Mouse (Mus musculus): Measurements from ENCODE around the gene Adamtsl4. TPM values are rescaled to one million over a fixed set of nuclear protein-coding genes. Genes with fewer than 3 reads are reported as not detected.

The Adamtsl4 gene
- total RNA-seq (2021) = under 1 TPM; 0.69 to 0.94 TPM
- long read RNA-seq = 0 reads

GRCm38 (mm10) chr3:95687524-95688421 is at the start of gene Adamtsl4:
TSS of gene Adamtsl4 (minus strand) at chr3:95687917.
- DNase-seq (ENCODE audit: low spot score in 2 of 2) = peak; percentile 48 to 61

GRCm38 (mm10) chr3:95735071-95735670 is 47.5 kb upstream of the Adamtsl4 start:
- no peak for DNase-seq (ENCODE audit: low spot score in 2 of 2)

- no peak for DNase-seq (ENCODE audit: low spot score in 2 of 2)
Measured at GRCm38 (mm10) chr3:95734092-95734702, 46.5 kb upstream of the Adamtsl4 start.

GRCm38 (mm10) chr3:95732744-95733521 is 45.2 kb upstream of the Adamtsl4 start:
- DNase-seq (ENCODE audit: low spot score in 2 of 2) = no peak

GRCm38 (mm10) chr3:95732297-95732696 is 44.6 kb upstream of the Adamtsl4 start:
- no peak for DNase-seq (ENCODE audit: low spot score in 2 of 2)

DNA sequence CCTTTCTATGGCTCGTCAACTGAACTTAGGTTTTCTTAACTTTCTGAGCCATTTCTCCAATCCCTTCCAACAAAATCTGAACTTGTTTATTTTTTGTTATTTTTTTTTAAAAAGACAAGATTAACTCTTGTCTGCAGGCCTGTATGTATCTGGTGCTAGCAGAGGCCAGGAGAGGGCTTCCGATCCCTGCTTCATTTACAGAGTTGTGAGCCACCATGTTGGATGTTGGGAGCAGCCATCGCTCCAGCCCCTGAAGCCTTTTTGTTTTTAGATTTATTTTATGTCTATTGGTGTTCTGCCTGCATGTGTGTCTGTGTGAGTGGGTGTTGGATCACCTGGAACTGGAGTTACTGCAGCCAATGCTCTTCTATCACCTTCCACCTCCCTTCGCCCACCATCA is 44.1 kb upstream of the Adamtsl4 start:
- no peak for DNase-seq (ENCODE audit: low spot score in 2 of 2)

- no peak for DNase-seq (ENCODE audit: low spot score in 2 of 2)
Measured at GRCm38 (mm10) chr3:95730431-95730830, 42.7 kb upstream of the Adamtsl4 start.

GRCm38 (mm10) chr3:95728906-95729305 is 41.2 kb upstream of the Adamtsl4 start:
- DNase-seq (ENCODE audit: low spot score in 2 of 2) = no peak

GRCm38 (mm10) chr3:95726696-95727358 is 39.1 kb upstream of the Adamtsl4 start:
- no peak for DNase-seq (ENCODE audit: low spot score in 2 of 2)

DNA sequence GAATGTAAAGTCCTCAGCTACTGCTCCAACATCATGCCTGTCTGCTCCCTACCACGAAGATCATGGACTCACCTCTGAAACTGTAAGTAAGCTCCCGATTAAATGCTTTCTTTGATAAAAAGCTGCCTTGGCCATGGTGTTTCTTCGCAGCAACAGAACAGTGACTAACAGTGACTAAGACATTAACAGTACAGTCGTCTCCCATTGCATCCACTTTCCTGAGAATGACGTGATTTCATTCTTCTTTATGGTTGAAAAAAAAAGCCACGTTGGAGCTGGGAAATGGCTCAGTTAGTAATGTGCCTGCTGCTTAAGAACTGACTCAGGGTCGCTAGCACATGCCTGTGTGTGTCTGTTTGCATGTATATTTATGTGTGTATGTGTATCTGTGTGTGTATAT is 38.1 kb upstream of the Adamtsl4 start:
- no peak for DNase-seq (ENCODE audit: low spot score in 2 of 2)

DNA sequence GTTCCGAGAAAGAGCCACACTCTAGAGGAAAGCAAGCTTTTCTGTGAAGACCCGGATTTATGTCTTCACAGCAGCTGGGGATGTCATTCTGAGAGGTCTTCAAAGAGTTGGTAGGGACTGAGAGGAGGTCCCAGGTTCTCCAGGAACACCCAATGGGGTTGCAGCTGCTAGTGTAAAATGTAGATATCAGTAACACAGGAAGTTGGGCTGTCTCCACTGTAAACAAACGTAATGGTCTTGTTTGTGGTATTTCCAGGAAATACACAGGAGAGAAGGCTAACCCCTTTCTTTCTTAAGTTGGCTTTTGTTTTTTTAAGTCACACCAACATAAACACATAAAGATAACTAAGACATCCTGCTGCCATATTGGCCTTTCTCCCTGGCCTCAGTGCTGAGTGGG is 34.7 kb upstream of the Adamtsl4 start:
- no peak for DNase-seq (ENCODE audit: low spot score in 2 of 2)

DNA sequence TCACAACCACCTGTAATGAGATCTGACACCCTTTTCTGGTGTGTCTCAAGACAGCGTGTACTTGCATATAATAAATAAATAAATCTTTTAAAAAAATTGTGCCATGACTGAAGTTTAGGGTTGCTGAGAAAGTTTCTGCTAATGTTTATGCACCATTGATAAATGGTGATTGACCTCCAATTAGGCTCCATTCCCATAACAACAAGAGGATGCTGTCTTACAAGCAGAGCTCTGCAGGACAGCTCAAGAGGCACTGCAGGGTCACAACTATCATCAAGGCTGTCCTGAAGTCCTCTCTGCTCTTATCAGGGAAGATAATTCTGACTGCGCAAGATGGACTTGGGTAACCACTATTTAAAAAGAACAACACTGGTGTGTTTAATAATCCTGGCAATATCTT is 30.4 kb upstream of the Adamtsl4 start:
- no peak for DNase-seq (ENCODE audit: low spot score in 2 of 2)

DNA sequence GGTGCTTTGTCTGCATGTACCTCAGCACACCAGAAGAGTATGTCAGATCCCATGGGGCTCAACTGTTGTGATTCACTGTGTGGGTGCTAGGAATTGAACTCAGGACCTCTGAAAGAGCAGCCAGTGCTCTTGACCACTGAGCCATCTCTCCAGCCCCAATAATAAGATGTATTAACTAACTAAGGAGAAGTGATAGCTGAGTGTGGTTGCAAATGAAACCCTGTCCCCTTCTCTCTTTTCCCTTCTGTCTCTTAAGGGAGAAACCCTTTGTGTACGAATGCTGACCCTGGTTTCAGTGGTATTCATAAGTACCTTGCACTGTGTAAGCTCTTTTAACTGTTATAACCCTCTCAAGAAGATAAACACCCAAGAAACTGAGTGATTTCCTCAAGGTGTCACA is 28.4 kb upstream of the Adamtsl4 start:
- no peak for DNase-seq (ENCODE audit: low spot score in 2 of 2)

DNA sequence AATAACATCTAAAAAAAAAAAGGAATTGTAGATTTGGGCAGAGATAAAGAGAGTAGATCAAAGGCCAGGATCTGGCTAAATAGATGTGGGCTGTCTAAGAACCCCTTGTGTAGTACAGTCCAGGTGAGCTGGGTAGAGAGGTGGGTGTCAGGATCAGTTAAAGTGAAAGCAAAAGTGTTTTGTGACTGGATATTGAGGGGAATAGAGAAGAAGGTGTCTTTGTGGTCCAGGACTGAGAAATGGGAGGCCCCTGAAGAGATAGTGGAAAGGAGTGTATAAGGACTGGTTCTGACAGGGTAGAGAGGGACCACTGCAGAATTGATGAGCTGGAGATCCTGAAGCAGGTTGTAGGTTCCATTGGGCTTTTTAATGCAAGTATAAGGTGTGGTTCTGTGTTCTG is 22.2 kb upstream of the Adamtsl4 start:
- no peak for DNase-seq (ENCODE audit: low spot score in 2 of 2)

DNA sequence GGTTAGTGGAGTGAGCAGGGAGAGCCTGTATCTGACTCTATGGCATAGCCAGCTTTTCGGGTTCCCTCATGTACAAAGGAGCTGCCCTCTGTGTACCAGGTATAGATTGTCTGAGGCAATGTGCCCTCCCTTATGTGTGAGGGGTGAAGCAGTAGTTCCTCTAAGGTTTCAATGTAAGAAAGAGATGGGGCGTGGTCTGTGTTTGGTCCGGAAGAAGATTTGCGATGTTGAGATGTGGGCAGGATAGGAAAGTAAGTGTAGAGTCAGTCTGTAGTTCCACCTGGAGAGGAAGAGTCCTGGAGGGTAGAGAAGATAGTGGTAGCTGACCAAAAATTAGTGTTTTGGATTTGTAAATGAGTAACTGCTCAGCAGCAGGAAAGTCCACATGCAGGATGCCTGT is 21.3 kb upstream of the Adamtsl4 start:
- no peak for DNase-seq (ENCODE audit: low spot score in 2 of 2)

GRCm38 (mm10) chr3:95707497-95707896 is 19.8 kb upstream of the Adamtsl4 start:
- no peak for DNase-seq (ENCODE audit: low spot score in 2 of 2)

- DNase-seq (ENCODE audit: low spot score in 2 of 2) = no peak
Measured at GRCm38 (mm10) chr3:95706273-95706672, 18.6 kb upstream of the Adamtsl4 start.

- no peak for DNase-seq (ENCODE audit: low spot score in 2 of 2)
Measured at GRCm38 (mm10) chr3:95704612-95705011, 16.9 kb upstream of the Adamtsl4 start.

DNA sequence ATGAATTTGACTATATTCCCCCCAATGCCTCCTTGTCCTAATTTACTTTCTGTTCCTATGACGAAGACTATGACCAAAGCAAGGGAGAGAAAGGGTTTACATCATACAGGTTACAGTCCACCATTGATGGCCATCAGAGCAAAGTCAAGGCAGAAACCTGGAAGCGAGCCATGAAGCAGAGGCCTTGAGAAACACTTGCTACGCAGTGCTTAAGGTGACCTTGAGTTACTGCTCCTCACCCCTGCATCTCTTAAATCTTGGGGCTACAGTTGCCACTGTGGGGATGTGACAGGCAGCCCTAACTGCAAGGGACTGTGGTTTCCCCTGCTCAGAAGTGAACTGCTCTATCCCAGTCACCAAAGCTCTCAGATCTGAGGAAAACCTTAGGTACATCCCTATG is 15.6 kb upstream of the Adamtsl4 start:
- no peak for DNase-seq (ENCODE audit: low spot score in 2 of 2)

- DNase-seq (ENCODE audit: low spot score in 2 of 2) = peak; percentile 31 to 50
Measured at GRCm38 (mm10) chr3:95701877-95702540, 14.3 kb upstream of the Adamtsl4 start.
